Mouse (Mus musculus) spleen, postnatal 0 days (tissue): Measurements from ENCODE around the gene Olfr1101. TPM values are rescaled to one million over a fixed set of nuclear protein-coding genes. Genes with fewer than 3 reads are reported as not detected.

ENCODE experiments used
- polyA plus RNA-seq: library from polyadenylated mRNA; unstranded; fragments of >200 nt; fragmentation: Nextera tagmentation; extraction: Ambion mirVana; gene quantifications from 2 replicates; pipeline ENCODE4 v1.2.1, GENCODE M21; 2015

Gene Olfr1101
- polyA plus RNA-seq, result not detected in 2 replicates

GRCm38 (mm10) chr2:86991121-86991520, at the start of gene Olfr1101:
Gene Olfr1101 (minus strand): TSS chr2:86991221.

GRCm38 (mm10) chr2:87036431-87036830, 45.4 kb upstream of the Olfr1101 start, which contains the start of gene Olfr1105:
Gene Olfr1105 (minus strand): TSS chr2:87036531.

GRCm38 (mm10) chr2:87026980-87027379, 36.0 kb upstream of the Olfr1101 start, which contains the start of gene Olfr1104:
Gene Olfr1104 (minus strand): TSS chr2:87027080.

GRCm38 (mm10) chr2:86998098-86998497, 7.1 kb upstream of the Olfr1101 start, which contains the start of gene Olfr1102:
Gene Olfr1102 (plus strand): TSS chr2:86998398.

GRCm38 (mm10) chr2:86979854-86980253, 11.2 kb downstream of the Olfr1101 start, which contains the start of gene Olfr1100:
Gene Olfr1100 (minus strand): TSS chr2:86979954.

GRCm38 (mm10) chr2:86960593-86960992, 30.4 kb downstream of the Olfr1101 start, which contains the start of gene Olfr1099:
Gene Olfr1099 (minus strand): TSS chr2:86960693.

Other genes with a start within 250 kb of the Olfr1101 start
- not detected in 2 replicates for gene Olfr1090, start 232.2 kb downstream of the Olfr1101 start, polyA plus RNA-seq
- gene Olfr1093, start 208.7 kb downstream of the Olfr1101 start, polyA plus RNA-seq, result not detected in 2 replicates
- not detected in 2 replicates for gene Olfr141, start 181.2 kb downstream of the Olfr1101 start, polyA plus RNA-seq
- not detected in 2 replicates for gene Olfr1094, start 166.6 kb downstream of the Olfr1101 start, polyA plus RNA-seq
- not detected in 2 replicates for gene Olfr1095, start 139.5 kb downstream of the Olfr1101 start, polyA plus RNA-seq
- gene Gm13723, start 116.4 kb downstream of the Olfr1101 start, polyA plus RNA-seq, result not detected in 2 replicates
- gene Olfr1097, start 99.0 kb downstream of the Olfr1101 start, polyA plus RNA-seq, result not detected in 2 replicates
- gene Olfr1098, start 66.7 kb downstream of the Olfr1101 start, polyA plus RNA-seq, result not detected in 2 replicates
- gene Olfr1099, start 30.5 kb downstream of the Olfr1101 start, polyA plus RNA-seq, result not detected in 2 replicates
- gene Olfr1100, start 11.3 kb downstream of the Olfr1101 start, polyA plus RNA-seq, result not detected in 2 replicates
- not detected in 2 replicates for gene Olfr1102, start 7.2 kb upstream of the Olfr1101 start, polyA plus RNA-seq
- not detected in 2 replicates for gene Olfr1104, start 35.9 kb upstream of the Olfr1101 start, polyA plus RNA-seq
- gene Olfr1105, start 45.3 kb upstream of the Olfr1101 start, polyA plus RNA-seq, result not detected in 2 replicates
- not detected in 2 replicates for gene Olfr1106, start 61.1 kb upstream of the Olfr1101 start, polyA plus RNA-seq
- not detected in 2 replicates for gene Olfr1107, start 84.6 kb upstream of the Olfr1101 start, polyA plus RNA-seq
- not detected in 2 replicates for gene Olfr1109, start 104.8 kb upstream of the Olfr1101 start, polyA plus RNA-seq
- gene Olfr259, start 123.3 kb upstream of the Olfr1101 start, polyA plus RNA-seq, result not detected in 2 replicates
- not detected in 2 replicates for gene Olfr1110, start 149.1 kb upstream of the Olfr1101 start, polyA plus RNA-seq
- not detected in 2 replicates for gene Olfr1111, start 161.4 kb upstream of the Olfr1101 start, polyA plus RNA-seq
- not detected in 2 replicates for gene Olfr1112, start 196.6 kb upstream of the Olfr1101 start, polyA plus RNA-seq
- not detected in 2 replicates for gene Olfr1113, start 217.7 kb upstream of the Olfr1101 start, polyA plus RNA-seq